Mouse (Mus musculus) limb, embryonic 15.5 days (tissue): ENCODE results near the gene Sult2a5. TPM values are rescaled to one million over a fixed set of nuclear protein-coding genes. Genes with fewer than 3 reads are reported as not detected.

Source experiments
- ATAC-seq: fragments of 200-750 bp; cut with Nextera tagmentation; 2 replicates; pipeline ENCODE4 v1.8.0; 2017; ENCODE audit warnings: low read depth, moderate TSS enrichment; ENCODE audit not compliant: insufficient number of reproducible peaks, low FRiP score, low TSS enrichment
- H3K27ac ChIP-seq: fragments of 300-500 bp; sonication (generic); 2 replicates; pipeline ENCODE4 v1.5.1; 2015; ENCODE audit warnings: moderate library complexity, mild to moderate bottlenecking, inconsistent platforms
- H3K27me3 ChIP-seq: fragments of 300-500 bp; sonication (generic); 2 replicates; pipeline ENCODE4 v1.6.1; 2015; ENCODE audit warnings: inconsistent platforms
- H3K36me3 ChIP-seq: fragments of 300-500 bp; sonication (generic); 2 replicates; pipeline ENCODE4 v1.6.1; 2015; ENCODE audit warnings: inconsistent platforms
- H3K4me1 ChIP-seq: fragments of 300-500 bp; sonication (generic); 2 replicates; pipeline ENCODE4 v1.6.1; 2015; ENCODE audit warnings: inconsistent platforms
- H3K4me2 ChIP-seq: fragments of 300-500 bp; sonication (generic); 2 replicates; pipeline ENCODE4 v1.6.1; 2015; ENCODE audit warnings: mild to moderate bottlenecking, inconsistent platforms
- H3K4me3 ChIP-seq: fragments of 300-500 bp; sonication (generic); 2 replicates; pipeline ENCODE4 v1.5.1; 2015; ENCODE audit warnings: mild to moderate bottlenecking, inconsistent platforms
- H3K9ac ChIP-seq: fragments of 300-500 bp; sonication (generic); 2 replicates; pipeline ENCODE4 v1.6.1; 2015; ENCODE audit warnings: inconsistent platforms
- H3K9me3 ChIP-seq: fragments of 300-500 bp; sonication (generic); 2 replicates; pipeline ENCODE4 v1.6.1; 2016; ENCODE audit warnings: inconsistent platforms
- polyA plus RNA-seq: library from polyadenylated mRNA; unstranded; fragments of >200 nt; fragmentation: Nextera tagmentation; extraction: Ambion mirVana; gene quantifications from 2 replicates; pipeline ENCODE4 v1.2.1, GENCODE M21; 2015

The Sult2a5 gene
- not detected in 2 replicates for polyA plus RNA-seq

DNA sequence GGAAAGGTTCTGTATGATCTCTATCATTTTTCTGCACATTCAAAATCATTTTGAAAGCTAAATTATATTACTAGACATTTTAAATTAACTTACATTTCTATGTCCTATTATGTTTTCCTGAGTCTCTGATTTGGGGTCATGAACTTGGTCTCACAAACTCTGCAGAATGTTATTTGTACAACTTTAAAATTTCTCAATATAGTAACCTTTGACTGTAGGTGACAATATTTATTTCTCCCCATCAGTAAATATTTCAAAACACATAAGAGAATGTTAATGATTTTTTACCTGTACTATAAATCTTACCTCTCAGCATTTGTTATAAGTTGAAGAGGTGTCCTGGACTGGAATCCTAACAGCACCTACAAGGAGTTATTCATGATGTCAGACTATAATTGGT lies at the start of gene Sult2a5:
Gene Sult2a5 (plus strand): TSS at position 301 of the 400 bp plus-strand sequence.
- no peak within 1 kb of the TSS for H3K4me3 ChIP-seq
- H3K4me1 ChIP-seq: no peaks in the 10 kb centered on the region
- no peak within 1 kb of the TSS for H3K9ac ChIP-seq
- no peaks in the 10 kb centered on the region for H3K36me3 ChIP-seq
- H3K27me3 ChIP-seq: no peaks in the 10 kb centered on the region
- H3K27ac ChIP-seq: no peak within 1 kb of the TSS
- no peak for ATAC-seq
- no peak within 1 kb of the TSS for H3K4me2 ChIP-seq
- no peaks in the 10 kb centered on the region for H3K9me3 ChIP-seq

Other genes starting within 250 kb of the Sult2a5 start
- not detected in 2 replicates for gene Cabp5, start 225.8 kb upstream of the Sult2a5 start, polyA plus RNA-seq
- not detected in 2 replicates for gene Bsph1, start 173.1 kb upstream of the Sult2a5 start, polyA plus RNA-seq
- gene Bsph2, start 52.9 kb upstream of the Sult2a5 start, polyA plus RNA-seq: not detected in 2 replicates
- not detected in 2 replicates for gene Sult2a2, start 109.5 kb downstream of the Sult2a5 start, polyA plus RNA-seq
- gene Sult2a1, start 213.4 kb downstream of the Sult2a5 start, polyA plus RNA-seq: not detected in 2 replicates